Comparison of ENCODE assay signal across 8 mouse cellular contexts in the genomic region with DNA sequence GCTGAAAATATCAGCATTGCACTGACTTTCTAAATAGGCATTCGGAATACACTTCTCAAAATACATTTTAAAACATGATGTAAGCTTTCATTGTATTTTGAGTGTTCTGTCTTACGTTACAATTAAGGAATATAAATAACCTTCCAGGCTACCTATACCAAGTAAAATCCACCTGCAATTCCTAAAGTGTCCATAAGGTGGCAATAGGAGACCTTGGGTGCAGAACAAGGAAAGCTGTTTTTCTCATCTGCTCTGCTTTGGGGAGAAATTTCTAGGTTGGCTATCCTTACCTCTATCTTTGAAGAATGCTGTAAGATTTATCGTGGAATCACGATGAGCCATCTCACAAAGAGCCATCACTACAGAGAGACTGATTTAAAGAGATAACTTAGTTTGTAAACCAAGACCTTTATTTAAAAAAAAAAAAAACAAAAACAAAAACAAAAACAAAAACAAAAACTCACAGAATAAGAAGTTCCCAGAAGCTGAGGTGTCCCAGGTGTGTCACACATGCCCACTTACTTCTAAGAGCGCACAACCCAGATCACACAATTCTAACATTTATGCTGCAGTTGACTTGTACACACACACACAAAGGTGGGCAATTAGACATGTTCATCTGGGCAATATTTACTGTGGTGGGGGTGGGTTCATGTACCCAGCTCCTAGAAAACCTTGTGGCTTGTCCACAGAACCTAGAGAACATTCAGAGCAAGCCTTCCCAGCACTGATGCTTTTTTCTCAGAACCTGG.
A peak's percentile ranks its signal among the peaks of the same experiment; 100 is the strongest.
DNase-seq lines count a peak whose midpoint lies in the region; ATAC-seq and TF ChIP-seq lines count a peak whose summit lies in the region.

No protein-coding gene starts in this region.

- H3K4me1 ChIP-seq in lung, postnatal 0 days (ENCODE audit: insufficient read depth, low read depth, low read length), result no peaks in the 10 kb centered on the region

- WGBS in lung, postnatal 0 days, result 22% methylated on average over 5 of the region's 5 CpGs

- H3K27ac ChIP-seq in lung, postnatal 0 days (ENCODE audit: low read length), result no peak overlapping the region

- ATAC-seq in lung, postnatal 0 days, result no peak

- TF ChIP-seq POLR2A in brain, embryonic 14.5 days (IDR thresholded peaks at IDR 0.05; ENCODE audit: borderline replicate concordance, extremely low read depth, insufficient read depth, insufficient read length, poor library complexity, severe bottlenecking), result no peak

- H3K27me3 ChIP-seq in C2C12 (ENCODE audit: control insufficient read depth, insufficient read depth, insufficient read length), result peaks cover 4% of the 10 kb centered on the region
- no peaks in the 10 kb centered on the region for H3K27me3 ChIP-seq in lung, postnatal 0 days (replicated peaks; ENCODE audit: insufficient read depth, low read length)

- TF ChIP-seq EP300 in lung, postnatal 0 days (IDR thresholded peaks at IDR 0.05), result no peak

- no peaks in the 10 kb centered on the region for H3K9me3 ChIP-seq in lung, postnatal 0 days (ENCODE audit: low read length)

- DNase-seq in heart, postnatal 4 days, result peak; percentile 22
- no peak for DNase-seq in heart, postnatal 25 days (ENCODE audit: low spot score)
- DNase-seq in brain, embryonic 14.5 days (ENCODE audit: low read depth), result peak; percentile 90
- peak; percentile 6 for DNase-seq in gonadal fat pad, adult 2 months (ENCODE audit: low read depth)
- peak; percentile 81 for DNase-seq in lung, postnatal 0 days (ENCODE audit: low spot score)
- DNase-seq in telencephalon, adult 2 months (ENCODE audit: low read depth, low spot score), result peak; percentile 70
- no peak for DNase-seq in layer of hippocampus, postnatal 25 days (ENCODE audit: extremely low spot score in 1 of 2, low spot score in 1 of 2)

- H3K9ac ChIP-seq in lung, postnatal 0 days (replicated peaks; ENCODE audit: low read depth), result no peak overlapping the region

- peak; percentile 4 for TF ChIP-seq CTCF in C2C12 (IDR thresholded peaks at IDR 0.05; ENCODE audit: control insufficient read depth, insufficient read depth, insufficient read length)
- peak; percentile 65; the same call in 1 of the 2 replicates for TF ChIP-seq CTCF in brain, embryonic 14.5 days (IDR thresholded peaks at IDR 0.05; ENCODE audit: borderline replicate concordance, extremely low read depth, insufficient read depth, insufficient read length)
- TF ChIP-seq CTCF in lung, postnatal 0 days (IDR thresholded peaks at IDR 0.05), result peak; percentile 96

- H3K4me2 ChIP-seq in lung, postnatal 0 days (replicated peaks; ENCODE audit: low read depth, low read length), result no peak overlapping the region

- no peaks in the 10 kb centered on the region for H3K79me2 ChIP-seq in C2C12 (ENCODE audit: control insufficient read depth, insufficient read depth)

- H3K4me3 ChIP-seq in C2C12 (ENCODE audit: insufficient read depth, poor library complexity, severe bottlenecking), result no peak overlapping the region
- H3K4me3 ChIP-seq in lung, postnatal 0 days (ENCODE audit: low read depth, low read length), result no peak overlapping the region

- no peak overlapping the region for H3ac ChIP-seq in C2C12 (ENCODE audit: control insufficient read depth, insufficient read length, low read depth)

- intact Hi-C loops in heart, postnatal 25 days (cut with DNase I), result loop anchor here (1.0 to 5.0 kb wide), 4 partner anchors 106 to 644 kb away; a partner anchor contains a TSS

- no peaks in the 10 kb centered on the region for H3K36me3 ChIP-seq in C2C12 (ENCODE audit: control insufficient read depth, insufficient read depth)
- H3K36me3 ChIP-seq in lung, postnatal 0 days (ENCODE audit: insufficient read depth, low read length), result no peaks in the 10 kb centered on the region

- H3K79me3 ChIP-seq in C2C12 (ENCODE audit: low read depth), result no peaks in the 10 kb centered on the region

TF ChIP-seq in C2C12, 6 proteins besides CTCF, POLR2A, EP300 and RAD21:
- TF ChIP-seq CEBPB (IDR thresholded peaks at IDR 0.05; ENCODE audit: low read depth) (no peak), USF1 (IDR thresholded peaks at IDR 0.05; ENCODE audit: low read depth) (no peak)

Comparison
In these comparisons a context has a peak if more than half of its experiments do, and no peak if none do; other contexts are left out.
1. DNase-seq: peak in heart, postnatal 4 days (single experiment), brain, embryonic 14.5 days (single experiment), gonadal fat pad, adult 2 months (single experiment), lung, postnatal 0 days (single experiment) and telencephalon, adult 2 months (single experiment); none in heart, postnatal 25 days (single experiment) and layer of hippocampus, postnatal 25 days (0 of 2).
2. CTCF ChIP-seq: peak in every context shown above with its lines; median percentile 96 in lung, postnatal 0 days; 65 in brain, embryonic 14.5 days; 4 in C2C12.